Mouse (Mus musculus): Measurements from ENCODE around the gene Cyp2d11.

DNA sequence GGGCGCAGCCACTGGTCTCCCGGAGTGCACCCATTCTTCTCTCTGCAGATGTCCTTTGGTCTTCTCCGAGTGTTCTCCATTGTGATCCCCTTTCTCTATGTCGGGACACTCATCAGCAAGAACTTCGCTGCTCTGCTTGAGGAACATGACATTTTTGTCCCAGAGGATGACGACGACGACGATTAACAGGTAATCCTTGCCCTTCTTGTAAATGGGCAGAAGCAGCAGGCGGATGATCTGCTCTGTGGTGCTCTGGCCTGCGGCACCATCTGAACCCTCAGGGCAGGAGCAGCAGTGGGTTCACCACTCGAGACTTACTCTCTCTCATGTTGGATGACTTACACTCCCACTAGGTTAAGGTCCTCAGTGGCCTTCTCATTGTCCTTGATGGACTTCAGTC is 46.0 kb downstream of the Cyp2d11 start:
- TF ChIP-seq CTCF (IDR thresholded peaks at IDR 0.05; ENCODE audit: control insufficient read depth, insufficient read depth, insufficient read length) (no peak), USF1 (IDR thresholded peaks at IDR 0.05; ENCODE audit: low read depth) (no peak), MAX (IDR thresholded peaks at IDR 0.05) (no peak), CEBPB (IDR thresholded peaks at IDR 0.05; ENCODE audit: low read depth) (no peak)

All from C2C12 (cell line).